Mouse (Mus musculus) heart, postnatal 25 days (tissue): ENCODE results near the gene Aox2. TPM values are rescaled to one million over a fixed set of nuclear protein-coding genes. Genes with fewer than 3 reads are reported as not detected.
A peak's percentile ranks its signal among the peaks of the same experiment; 100 is the strongest.

Experiments
- DNase-seq: peaks from one replicate; pipeline ENCODE4 v3.0.0; 2022; ENCODE audit warnings: low spot score
- intact Hi-C: fragments of 180-260 bp; cut with DNase I; formaldehyde crosslinking; loops from one replicate; pipeline ENCODE4 v1.15.1; 2025
- total RNA-seq, 2 experiments: library from RNA; stranded (reverse); gene quantifications; 2 replicates each; pipeline ENCODE4 v1.2.3; 2021

The Aox2 gene
- total RNA-seq, 2 experiments from 2014 or later, result not detected

DNA sequence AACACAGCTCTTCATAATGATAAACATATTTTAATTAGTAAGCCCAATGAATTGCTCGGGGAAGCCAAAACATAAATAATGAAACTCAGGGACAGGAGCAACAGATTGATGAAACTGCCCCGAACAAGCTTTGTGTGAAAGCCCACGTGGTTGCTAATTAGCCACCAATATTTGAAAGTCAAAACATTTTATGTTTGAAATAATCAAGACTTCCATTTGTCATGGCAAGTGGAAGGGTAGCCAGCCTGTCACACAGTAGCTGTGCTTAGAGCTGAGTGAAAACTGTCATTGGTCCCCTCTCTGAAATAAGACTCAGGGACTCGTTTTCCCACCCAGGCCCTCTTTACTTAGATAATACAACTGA lies 3.5 kb downstream of the Aox2 start:
- DNase-seq, result no peak
- intact Hi-C loops, result no loop called here

DNA sequence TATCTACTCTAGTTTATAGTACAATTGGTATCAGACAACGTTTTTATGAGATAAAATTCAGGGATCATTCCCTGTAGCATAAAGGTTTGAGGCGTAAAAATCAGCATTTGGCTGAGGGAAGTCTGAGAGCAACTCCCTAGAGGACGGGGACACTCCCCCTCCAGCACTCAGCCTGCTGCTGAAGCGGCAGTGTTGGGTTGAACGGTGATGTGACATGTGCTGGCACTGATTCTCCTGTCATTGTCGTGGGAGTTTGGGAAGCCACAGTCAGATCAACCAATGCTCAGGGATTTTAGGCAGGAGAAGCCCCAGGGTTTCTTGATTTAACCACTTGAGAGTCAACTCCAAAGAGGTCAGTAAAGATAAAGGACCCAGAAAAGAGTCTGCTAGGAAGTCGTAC lies 6.4 kb downstream of the Aox2 start:
- DNase-seq, result no peak

DNA sequence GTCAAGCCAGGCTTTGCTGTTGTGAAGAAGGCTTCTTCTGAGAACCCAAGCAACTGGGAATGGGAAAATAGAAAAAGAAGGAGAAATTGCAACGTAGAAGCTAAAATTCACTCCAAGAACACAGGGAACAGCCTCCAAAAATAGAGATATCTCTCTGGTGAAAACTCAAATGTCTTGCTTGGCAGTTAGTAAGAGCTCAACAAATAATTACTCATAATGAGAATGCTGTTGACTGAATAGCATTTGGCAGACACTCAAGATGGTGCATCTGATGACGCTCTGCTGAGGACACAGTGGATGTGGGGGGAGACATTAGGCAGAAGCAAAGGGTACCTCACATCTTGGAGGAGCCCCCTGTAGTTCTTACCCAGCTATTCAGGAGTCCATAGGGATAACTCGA lies 10.0 kb downstream of the Aox2 start:
- no peak for DNase-seq
- intact Hi-C loops, result no loop called here

More for the DNA sequence above, 6.4 kb downstream of the Aox2 start:
- intact Hi-C loops, result no loop called here

DNA sequence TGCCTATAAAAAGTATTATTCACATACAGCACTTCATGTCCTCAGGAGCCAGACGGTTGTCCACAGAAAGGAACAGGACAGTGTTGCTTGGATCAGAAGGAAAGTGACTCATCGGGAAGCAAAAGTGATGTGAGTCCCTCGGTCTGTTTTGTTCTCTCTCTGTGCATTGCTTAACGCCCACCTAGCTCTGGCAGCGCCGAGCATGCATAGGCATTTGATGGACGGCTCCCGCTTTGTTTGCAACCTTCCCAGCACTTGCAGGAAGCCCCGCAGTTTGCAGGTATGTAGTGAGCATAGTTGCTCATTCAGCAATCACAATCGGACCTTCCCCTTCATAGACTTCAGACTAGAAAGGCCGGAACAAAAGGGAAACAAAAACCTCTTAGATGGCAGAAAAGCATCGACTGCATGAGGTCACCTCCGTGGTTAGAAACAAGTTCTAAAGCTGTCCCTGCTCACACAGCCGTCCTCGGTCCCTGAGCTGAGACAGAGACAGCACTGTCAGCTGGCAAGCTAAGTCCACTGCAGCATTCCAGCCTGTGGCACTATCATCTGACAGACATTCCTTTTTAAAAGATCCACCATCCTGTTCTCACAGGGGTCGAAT lies 11.8 kb downstream of the Aox2 start:
- intact Hi-C loops, result loop anchor here (10.0 kb wide), 2 partner anchors 325 to 865 kb away; no protein-coding TSS in a partner anchor

DNA sequence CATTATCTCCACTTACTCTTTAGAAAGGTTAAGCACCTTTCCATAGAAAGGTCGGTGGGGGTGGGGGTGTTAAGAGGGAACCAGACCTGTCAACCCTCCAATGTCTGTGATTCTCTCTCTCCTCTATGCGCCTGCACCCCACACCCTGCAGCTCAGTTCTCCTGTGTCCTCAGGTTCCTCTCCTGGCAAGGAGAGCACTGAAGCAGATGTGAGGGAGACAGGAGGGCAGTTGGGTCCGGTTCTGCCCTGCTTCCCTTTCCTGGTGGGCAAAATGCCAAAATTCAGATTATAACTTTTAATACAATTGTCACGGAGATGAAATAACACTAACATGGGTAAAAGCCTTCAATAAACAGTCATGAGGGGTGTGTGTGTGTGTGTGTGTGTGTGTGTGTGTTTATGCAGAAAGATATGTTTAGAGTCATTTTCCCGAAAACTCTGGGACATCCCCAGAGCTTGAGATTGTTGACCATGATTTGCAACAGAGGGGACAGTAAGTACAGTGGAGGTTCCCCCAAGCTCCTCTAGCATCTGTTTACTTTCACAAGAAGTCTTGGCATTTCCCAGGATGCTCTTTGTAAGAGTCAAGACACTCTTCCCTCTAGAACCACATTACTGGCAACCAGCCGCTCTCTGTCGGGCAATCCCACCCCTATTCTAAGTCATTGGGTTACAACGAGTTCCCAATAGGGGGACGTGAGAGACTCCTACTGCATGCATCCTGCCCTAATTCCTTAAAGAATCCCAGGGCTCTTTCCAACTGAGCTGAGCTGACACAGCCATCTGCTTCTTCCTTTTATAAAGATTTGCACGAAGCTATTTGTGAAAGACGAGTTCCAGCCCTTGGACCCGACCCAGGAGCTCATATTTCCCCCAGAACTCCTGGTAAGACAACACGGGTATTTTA lies 13.5 kb downstream of the Aox2 start:
- no peak for DNase-seq
- intact Hi-C loops, result loop anchor here (10.0 kb wide), 2 partner anchors 327 to 867 kb away; no protein-coding TSS in a partner anchor

More for the DNA sequence above, 11.8 kb downstream of the Aox2 start:
- no peak for DNase-seq

DNA sequence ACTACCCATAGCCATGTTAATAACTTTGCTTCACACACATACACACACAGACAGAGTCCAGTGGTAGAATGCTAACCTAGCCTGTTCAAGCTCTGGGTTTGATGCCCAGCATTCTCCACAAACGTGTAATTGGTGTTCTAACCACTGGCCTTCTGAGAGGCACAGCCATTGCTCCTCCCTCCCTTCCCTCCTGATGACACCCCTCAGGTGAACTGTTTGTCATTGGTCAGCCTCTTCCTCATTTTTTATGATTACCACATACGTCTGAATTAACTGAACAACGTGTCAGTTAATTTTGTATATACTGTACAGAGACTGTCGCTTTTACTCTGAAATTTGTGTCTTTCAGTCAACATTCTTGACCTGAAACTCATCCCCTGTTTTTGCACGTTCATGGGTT lies 16.6 kb downstream of the Aox2 start:
- DNase-seq, result no peak
- intact Hi-C loops, result loop anchor here (10.0 kb wide), 2 partner anchors 330 to 870 kb away; no protein-coding TSS in a partner anchor

DNA sequence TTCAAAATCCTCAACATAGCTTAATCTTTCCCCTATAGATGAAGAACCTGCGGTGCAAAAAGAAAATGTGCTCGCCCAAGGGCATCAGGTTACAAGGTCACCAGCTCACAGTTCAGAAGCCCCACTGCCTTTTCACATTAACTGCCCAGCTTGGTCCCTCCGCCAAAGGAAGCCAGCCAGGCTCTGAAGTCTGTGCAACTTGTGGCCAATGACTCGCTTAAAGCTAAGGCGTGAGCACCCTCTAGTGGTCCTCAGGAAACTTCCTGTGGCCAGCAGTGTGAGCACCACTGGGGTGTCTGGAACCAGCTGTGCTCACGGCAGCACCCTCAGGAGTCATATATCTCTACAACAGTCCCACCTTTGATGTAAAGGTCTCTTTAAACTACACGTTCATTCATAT lies 18.2 kb downstream of the Aox2 start:
- intact Hi-C loops, result loop anchor here (1.0 to 10.0 kb wide), 3 partner anchors 140 to 871 kb away; no protein-coding TSS in a partner anchor
- DNase-seq, result peak; percentile 36

DNA sequence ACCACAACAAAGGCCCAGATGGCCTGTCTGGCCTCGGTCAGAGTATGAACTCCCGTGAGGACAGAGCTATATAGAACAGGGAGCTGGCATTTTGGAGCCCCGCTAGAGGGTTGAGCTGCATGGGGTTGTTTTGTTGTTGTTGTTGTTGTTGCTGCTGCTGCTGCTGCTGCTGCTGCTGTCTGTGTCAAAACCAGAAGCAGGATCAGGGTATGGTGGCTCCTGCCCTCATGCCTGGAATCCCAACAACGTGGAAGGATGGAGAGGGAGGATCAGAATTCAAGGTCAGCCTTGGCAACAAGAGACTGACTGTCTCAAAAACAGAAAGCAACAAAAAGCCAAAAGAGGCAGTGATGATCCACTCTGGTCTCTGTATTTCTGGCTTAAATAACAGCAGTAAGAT lies 18.7 kb downstream of the Aox2 start:
- DNase-seq, result no peak

DNA sequence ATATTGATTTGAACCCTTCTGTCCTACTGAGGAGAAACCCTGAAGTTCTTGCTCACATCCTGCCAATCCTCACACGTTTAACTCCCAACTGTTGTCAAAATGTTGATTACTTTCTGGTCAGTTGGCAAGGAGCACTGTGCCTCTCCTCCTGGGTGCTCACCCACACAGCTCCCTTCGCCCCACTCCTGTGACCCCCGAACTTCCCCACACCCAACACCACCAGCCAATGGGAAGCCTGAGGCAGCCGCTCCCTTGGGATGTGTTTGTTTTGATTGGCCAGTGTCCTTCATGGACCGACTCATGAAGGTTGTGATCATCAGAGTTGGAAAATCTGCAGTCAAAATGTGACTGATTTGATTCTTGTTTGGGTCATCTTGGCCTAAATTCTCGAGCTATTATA lies 20.2 kb downstream of the Aox2 start:
- peak; percentile 17 for DNase-seq
- intact Hi-C loops, result loop anchor here (10.0 kb wide), 2 partner anchors 334 to 874 kb away; no protein-coding TSS in a partner anchor

More for the DNA sequence above, 18.7 kb downstream of the Aox2 start:
- intact Hi-C loops, result loop anchor here (1.0 to 10.0 kb wide), 3 partner anchors 141 to 872 kb away; no protein-coding TSS in a partner anchor

DNA sequence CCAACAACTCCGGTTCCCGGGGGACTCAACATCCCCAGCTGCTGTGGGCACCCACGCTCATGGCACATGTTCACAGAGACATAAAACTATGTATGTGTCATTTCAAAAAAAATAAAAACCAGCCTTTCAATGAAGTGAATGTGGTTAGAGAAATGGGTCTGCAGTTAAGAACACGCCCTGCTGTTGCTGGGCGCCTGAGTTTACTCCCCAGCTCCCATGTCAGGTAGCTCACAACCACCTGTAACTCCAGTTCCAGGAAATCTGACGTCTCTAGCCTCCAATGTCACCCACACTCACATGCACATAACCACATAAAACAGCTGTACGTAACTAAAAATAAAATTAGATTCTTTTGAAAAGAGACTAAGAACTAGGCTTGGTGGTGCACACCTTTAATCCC lies 22.9 kb downstream of the Aox2 start:
- intact Hi-C loops, result no loop called here
- no peak for DNase-seq

DNA sequence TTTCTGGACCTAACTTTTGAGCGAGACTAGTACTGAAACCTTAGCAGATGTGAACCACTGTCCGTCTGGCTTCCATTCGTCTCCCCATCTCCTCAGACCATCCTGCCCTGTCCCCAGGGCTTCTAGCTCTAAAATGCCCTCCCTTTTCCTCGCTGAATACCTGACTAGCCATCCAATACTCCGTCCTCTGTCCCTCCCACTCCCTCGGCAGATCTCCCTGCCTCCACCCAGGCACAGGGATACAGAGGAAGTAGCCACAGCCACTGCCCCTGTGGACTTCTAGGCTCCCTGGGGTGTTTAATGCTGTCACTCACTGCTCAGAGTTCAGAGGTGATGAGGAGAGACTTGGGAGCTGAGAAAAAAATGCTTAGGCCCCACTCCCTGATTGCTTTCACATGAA lies 23.9 kb downstream of the Aox2 start:
- DNase-seq, result no peak
- intact Hi-C loops, result no loop called here

DNA sequence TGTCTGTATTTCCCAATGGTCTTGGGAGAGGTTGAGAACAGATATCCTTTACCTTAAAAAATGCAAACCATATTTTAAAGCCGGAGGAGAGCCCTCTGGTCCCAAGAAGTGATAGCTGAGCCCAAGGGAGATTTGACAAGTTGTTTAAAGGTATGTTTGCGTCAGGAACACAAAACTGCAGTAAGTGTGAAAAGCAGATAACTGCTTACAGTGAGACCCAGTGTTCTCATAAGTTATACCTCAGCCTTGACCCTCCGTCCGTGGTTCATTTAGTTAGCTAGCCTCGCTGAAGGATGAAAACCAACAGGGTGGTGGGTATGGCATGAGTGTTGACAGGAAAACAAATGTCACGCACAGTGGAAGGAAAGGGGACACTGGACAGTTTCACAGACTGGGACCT lies 24.9 kb downstream of the Aox2 start:
- intact Hi-C loops, result no loop called here
- DNase-seq, result no peak

DNA sequence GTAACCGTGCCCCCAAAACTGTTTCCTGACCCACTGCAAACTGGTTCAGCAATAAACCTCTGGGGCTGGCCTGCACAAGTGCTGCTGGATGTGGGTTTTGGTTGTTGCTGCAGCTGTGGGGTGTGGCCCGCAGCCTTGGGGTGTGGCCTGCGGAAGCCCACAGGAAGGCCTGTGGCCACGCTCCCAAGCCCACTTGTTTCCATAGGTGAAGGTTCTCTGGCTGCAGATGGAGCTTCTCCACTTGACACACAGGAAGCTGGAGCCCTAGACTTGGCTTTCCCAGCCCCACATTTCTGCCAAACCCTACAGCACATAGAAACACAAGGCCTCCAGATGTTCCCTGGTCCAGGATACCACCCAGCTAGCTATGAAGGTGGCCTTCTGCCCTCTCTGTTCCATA lies 25.6 kb downstream of the Aox2 start:
- peak; percentile 35 for DNase-seq

DNA sequence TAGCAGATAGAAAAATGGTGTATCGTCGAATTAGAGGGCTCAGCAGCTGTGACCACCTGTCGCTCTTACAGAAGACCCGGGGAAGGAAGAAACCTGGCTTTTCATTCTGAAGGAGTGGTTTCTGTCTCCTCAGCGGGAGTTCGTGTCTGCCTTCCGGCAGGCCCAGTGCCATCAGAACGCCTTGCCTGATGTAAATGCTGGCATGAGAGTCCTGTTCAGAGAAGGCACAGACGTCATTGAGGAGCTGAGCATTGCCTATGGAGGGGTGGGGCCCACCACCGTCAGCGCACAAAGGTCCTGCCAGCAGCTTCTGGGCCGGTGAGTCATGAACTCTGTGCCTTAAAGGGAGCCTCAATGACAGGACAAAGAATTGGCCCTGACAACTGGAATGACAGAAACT lies 26.2 kb downstream of the Aox2 start:
- intact Hi-C loops, result no loop called here
- peak; percentile 18 for DNase-seq

More for the DNA sequence above, 25.6 kb downstream of the Aox2 start:
- intact Hi-C loops, result no loop called here

DNA sequence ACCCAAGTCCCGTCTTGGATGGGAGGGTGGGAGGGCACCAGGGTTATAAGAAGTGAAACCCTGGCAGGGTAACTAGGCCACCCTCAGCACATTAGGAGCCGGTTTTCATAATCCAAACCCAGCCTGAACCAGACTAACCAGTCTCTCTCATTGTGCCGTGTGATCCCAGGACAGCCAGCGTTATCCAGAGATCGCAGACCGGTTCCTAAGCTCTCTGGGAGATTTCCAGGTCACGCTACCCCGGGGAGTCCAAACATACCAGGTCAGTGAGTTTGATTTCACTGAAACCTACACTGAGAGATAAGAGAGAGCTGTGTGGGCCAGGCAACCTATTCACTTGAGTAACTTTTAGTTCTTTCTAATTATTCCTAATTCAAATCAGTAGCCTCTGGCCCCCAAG lies 29.1 kb downstream of the Aox2 start:
- DNase-seq, result no peak
- intact Hi-C loops, result no loop called here

DNA sequence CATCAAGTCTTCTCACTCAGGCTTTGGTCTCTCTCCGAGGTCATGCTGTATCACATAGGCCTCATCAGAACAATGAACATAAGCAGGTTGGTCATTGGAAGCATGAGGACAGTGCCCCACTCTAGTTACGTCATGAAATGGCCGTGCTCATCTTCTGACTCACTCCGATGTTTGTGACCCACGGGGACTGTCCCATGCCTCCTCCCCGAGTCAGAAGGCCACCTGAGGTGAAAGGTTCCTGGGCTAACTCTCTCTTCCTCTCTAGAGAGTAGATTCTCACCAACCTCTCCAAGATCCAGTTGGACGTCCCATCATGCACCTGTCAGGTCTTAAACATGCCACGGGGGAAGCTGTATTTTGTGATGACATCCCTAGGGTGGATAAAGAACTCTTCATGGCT lies 30.5 kb downstream of the Aox2 start:
- DNase-seq, result no peak
- intact Hi-C loops, result no loop called here

DNA sequence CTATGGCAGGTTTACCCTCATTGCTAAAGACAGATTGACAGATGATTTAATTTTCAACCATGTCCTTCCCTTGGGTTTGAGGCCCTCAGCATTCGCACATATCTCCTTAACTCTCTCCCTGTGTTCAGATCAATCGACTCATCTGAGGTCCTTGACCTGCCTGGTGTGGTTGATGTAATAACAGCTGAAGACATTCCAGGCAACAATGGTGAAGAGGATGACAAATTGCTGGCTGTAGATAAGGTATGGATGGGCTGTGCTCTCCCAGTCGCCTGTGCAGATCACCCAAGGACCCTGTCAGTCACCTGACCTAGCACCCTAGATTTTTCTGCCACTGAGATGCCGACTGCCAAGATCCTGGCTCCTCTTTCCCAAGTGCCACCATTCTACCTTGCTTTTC lies 31.7 kb downstream of the Aox2 start:
- intact Hi-C loops, result no loop called here
- DNase-seq, result no peak

DNA sequence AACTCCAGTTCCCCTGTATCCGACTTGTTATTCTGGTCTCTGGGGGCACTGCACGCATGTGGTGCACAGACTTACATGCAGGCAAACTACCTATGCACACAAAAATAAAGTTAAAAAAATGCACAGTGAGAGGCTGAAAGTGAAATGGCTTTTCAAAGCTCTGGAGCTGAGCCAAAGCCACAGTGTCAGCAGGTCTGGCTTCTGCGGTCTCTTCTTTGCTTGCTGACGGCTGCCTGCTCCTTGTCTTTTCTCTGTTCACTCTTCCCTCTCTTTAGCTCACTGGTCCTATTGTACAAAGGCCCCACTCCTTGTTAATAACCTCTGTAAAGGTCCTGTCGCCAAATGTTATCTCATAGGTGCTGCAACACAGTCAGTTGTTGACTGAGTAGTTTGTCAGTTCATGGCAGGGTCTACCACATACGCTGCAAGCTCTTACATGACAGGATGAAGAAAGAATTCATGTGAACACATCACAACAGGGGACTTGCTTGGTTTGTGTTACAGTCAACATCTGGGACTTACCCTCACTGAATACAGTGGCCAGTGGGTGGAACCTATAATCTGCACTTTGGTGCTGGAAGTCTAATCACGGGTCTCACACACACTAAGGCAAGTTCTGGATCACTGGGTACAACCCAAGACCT lies 33.2 kb downstream of the Aox2 start:
- no peak for DNase-seq
- intact Hi-C loops, result no loop called here

DNA sequence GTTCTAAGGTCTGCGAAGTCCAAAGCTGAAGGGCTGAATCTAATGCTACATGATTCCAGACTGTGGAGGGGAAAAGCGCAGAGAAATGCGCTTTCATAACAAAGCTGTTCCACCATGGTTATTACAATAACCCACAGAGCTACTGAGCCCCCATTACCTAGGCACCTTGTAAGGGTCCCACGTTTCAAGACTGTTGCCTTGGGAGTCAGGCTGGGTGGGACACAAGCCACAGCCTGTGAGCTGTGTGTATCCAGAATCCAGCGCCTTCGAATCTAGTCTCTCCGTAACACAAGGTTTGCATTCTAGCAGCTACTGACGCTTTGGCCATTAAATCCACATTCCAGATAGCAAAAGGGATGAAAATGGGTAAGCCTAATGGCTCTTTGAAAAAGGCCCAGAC lies 35.0 kb downstream of the Aox2 start:
- intact Hi-C loops, result no loop called here
- no peak for DNase-seq

DNA sequence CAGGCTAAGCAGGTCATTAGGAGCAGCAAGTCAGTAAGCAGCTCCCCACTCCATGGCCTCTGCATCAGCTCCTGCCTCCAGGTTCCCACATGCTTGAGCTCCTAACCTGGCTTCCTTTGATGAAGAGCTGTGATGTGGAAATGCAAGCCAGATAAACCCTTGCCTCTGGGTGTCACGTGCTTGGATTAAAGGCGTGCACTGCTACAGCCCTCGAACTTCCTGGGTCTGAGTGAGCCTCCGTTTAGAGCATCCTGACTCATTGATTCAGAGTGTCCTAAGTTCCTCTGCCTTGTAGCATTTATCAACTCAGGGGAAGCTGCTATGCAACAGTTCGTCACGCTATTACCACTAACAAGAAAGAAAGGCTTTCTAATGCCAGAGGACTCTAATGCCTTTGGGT lies 37.4 kb downstream of the Aox2 start:
- DNase-seq, result no peak
- intact Hi-C loops, result no loop called here

DNA sequence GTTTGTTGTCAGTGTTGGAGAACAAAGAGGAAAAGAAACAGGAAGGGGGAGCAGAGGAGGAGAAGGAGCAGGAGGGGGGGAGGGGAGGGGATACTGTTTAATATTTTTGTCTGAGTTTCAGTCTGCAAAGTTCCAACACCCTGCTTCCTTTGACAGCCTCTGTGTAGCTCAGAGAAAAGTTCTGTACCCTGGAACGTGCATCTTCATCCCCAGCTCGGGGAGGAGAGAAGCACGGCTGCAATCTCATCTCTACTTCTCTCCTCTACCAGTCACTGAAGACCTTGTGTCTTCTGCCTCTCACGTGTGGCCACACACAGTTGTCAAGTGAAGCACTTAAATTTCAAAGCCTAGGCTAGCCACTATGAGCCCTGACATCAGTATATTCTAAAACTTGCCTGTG lies 55.1 kb downstream of the Aox2 start:
- intact Hi-C loops, result no loop called here
- DNase-seq, result no peak
